19 mouse cellular contexts compared by ENCODE assay signal in the genomic region with DNA sequence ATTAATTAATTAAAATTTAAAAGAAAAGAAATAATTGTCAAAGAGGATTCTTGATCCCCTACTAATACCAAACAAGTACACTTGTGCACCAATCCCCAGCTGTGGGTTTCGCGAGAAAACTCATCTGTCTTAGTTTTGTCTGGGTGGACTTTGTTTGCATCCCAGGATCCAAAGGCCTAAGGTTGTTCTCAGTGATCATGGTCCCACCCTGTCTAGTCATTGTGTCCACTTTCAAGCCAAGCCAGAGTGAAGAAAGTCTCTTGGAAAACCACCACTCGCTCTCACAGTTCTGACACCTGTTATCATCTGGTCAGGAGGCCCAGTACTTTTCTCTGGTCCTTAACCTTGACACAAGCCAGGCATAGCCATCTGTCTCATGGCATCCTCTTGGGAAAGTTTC. TPM values are rescaled to one million over a fixed set of nuclear protein-coding genes. Genes with fewer than 3 reads are reported as not detected.
"Had no signal": no experiment of that assay in that cellular context is flagged by ENCODE, and none has a peak within 500 bp of the region (broad histone marks: within the 10 kb centered on the region; RNA-seq: fewer than 3 reads in every experiment).

No protein-coding gene starts in this region.

- H3K4me2 ChIP-seq: lung, embryonic 14.5 days; midbrain, embryonic 12.5 days; neural tube, embryonic 13.5 days; neural tube, embryonic 15.5 days had no signal

- ATAC-seq: midbrain, embryonic 16.5 days had no signal

- H3K36me3 ChIP-seq: midbrain, embryonic 10.5 days; midbrain, embryonic 12.5 days; neural tube, embryonic 13.5 days; neural tube, embryonic 15.5 days had no signal

- H3K27me3 ChIP-seq: midbrain, embryonic 12.5 days; neural tube, embryonic 13.5 days; neural tube, embryonic 15.5 days had no signal

- H3K9me3 ChIP-seq: midbrain, embryonic 10.5 days; midbrain, embryonic 12.5 days; neural tube, embryonic 13.5 days; neural tube, embryonic 15.5 days had no signal

- H3K9ac ChIP-seq: lung, embryonic 14.5 days; midbrain, embryonic 12.5 days; neural tube, embryonic 13.5 days; neural tube, embryonic 15.5 days had no signal

- H3K4me1 ChIP-seq: midbrain, embryonic 10.5 days had no signal

- H3K4me3 ChIP-seq: midbrain, embryonic 10.5 days; midbrain, embryonic 12.5 days; myocyte; neural tube, embryonic 13.5 days; neural tube, embryonic 15.5 days had no signal

- DNase-seq: lung, embryonic 14.5 days; lung, postnatal 10 days; lung, postnatal 4 days; midbrain, embryonic 14.5 days; retina, postnatal 1 day; right cerebral cortex, adult 18-20 months; right cerebral cortex, postnatal 25 days; right cerebral cortex, postnatal 4 days; spleen, adult 18-20 months; thymus, adult 2 months; thymus, postnatal 25 days; thymus, postnatal 4 days had no signal

- H3K27ac ChIP-seq: midbrain, embryonic 10.5 days; midbrain, embryonic 12.5 days; neural tube, embryonic 13.5 days; neural tube, embryonic 15.5 days had no signal

RNA-seq across cellular contexts. Expression of a gene that starts 48.1 kb away (rescaled TPM):
- total RNA-seq: megakaryocyte-erythroid progenitor cell, adult 5-6 weeks had no signal
